Comparison of ENCODE assay signal across 8 mouse cellular contexts in the genomic region with DNA sequence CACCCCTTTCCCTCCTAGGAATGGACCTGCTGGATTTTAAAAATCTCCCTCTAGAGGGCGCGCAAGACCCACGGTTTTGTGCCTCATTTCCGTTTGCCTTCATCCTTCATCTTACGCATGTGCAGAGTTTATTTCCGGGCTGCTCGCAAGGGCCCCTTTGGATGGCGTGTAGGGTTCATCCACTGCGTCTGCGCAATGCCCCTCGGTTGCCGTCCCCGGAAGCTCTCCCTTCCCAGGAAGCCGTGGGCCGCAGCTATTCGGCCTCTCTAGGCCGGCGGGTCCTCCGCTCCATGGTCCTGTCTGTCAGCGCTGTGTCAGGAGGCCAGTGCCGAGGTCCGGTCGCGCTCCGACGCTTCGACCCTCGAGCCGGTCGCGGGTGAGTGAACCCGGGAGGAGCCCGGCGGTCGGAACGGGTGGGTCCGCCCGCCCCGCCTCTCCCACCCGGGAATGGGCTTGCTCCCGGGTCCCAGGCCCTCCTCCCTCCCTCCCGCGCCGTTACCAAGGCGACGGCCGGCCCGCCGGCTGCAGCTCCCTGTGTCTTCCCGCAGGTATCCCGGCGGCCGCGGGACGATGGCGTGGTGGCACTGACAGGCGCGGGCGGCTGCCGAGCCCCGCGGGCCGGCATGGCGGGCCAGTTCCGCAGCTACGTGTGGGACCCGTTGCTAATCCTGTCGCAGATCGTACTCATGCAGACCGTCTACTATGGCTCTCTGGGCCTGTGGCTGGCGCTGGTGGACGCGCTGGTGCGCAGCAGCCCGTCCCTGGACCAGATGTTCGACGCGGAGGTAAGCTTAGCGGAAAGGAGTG. TPM values are rescaled to one million over a fixed set of nuclear protein-coding genes. Genes with fewer than 3 reads are reported as not detected.
DNase-seq lines count a peak whose midpoint lies in the region; ATAC-seq and TF ChIP-seq lines count a peak whose summit lies in the region.

A gene (plus strand): TSS at position 223 of the 807 bp plus-strand sequence.

- no peak for TF ChIP-seq POLR2A in ES-Bruce4 (IDR thresholded peaks at IDR 0.05; ENCODE audit: insufficient read depth, low read length)

- TF ChIP-seq EP300 in ES-Bruce4 (IDR thresholded peaks at IDR 0.05; ENCODE audit: insufficient read depth, low read depth, low read length): no peak
- peak; percentile 27; the same call in 1 of the 2 replicates for TF ChIP-seq EP300 in liver, postnatal 0 days (IDR thresholded peaks at IDR 0.05; ENCODE audit: low read depth)

- intact Hi-C loops in heart, postnatal 10 days (cut with DNase I): loop anchor here (5.0 kb wide), 1 partner anchor 36 kb away; a partner anchor contains a TSS

- TF ChIP-seq CTCF in ES-Bruce4 (IDR thresholded peaks at IDR 0.05; ENCODE audit: low read depth, low read length): peak; percentile 48
- peak; percentile 88 for TF ChIP-seq CTCF in liver, postnatal 0 days (IDR thresholded peaks at IDR 0.05; ENCODE audit: low read depth)

- peak within 1 kb of the TSS; percentile 94 for H3K4me3 ChIP-seq in ES-Bruce4 (ENCODE audit: low read depth, low read length)
- H3K4me3 ChIP-seq in forebrain, embryonic 13.5 days: peak within 1 kb of the TSS; percentile 88
- peak within 1 kb of the TSS; percentile 73 for H3K4me3 ChIP-seq in liver, postnatal 0 days (ENCODE audit: low read depth, low read length)
- peak within 1 kb of the TSS; percentile 88 for H3K4me3 ChIP-seq in neural tube, embryonic 14.5 days (ENCODE audit: low read depth, low read length)

- H3K4me1 ChIP-seq in ES-Bruce4 (ENCODE audit: control insufficient read depth, insufficient read depth, low read length): no peaks in the 10 kb centered on the region
- peaks cover 21% of the 10 kb centered on the region for H3K4me1 ChIP-seq in forebrain, embryonic 13.5 days
- H3K4me1 ChIP-seq in liver, postnatal 0 days (ENCODE audit: insufficient read depth): peaks cover 18% of the 10 kb centered on the region
- H3K4me1 ChIP-seq in neural tube, embryonic 14.5 days (ENCODE audit: control insufficient read depth, insufficient read depth, low read length): peaks cover 10% of the 10 kb centered on the region

- peaks cover 3% of the 10 kb centered on the region for H3K36me3 ChIP-seq in ES-Bruce4 (ENCODE audit: control insufficient read depth, insufficient read depth, low read length, poor library complexity, severe bottlenecking)
- peaks cover 30% of the 10 kb centered on the region for H3K36me3 ChIP-seq in forebrain, embryonic 13.5 days (ENCODE audit: poor library complexity, severe bottlenecking)
- H3K36me3 ChIP-seq in liver, postnatal 0 days (replicated peaks; ENCODE audit: insufficient read depth, low read length): peaks cover 17% of the 10 kb centered on the region
- peaks cover 18% of the 10 kb centered on the region; the same call in 1 of the 2 replicates for H3K36me3 ChIP-seq in neural tube, embryonic 14.5 days (ENCODE audit: control insufficient read depth, insufficient read depth, low read length)

- no peak within 1 kb of the TSS for H3K27ac ChIP-seq in ES-Bruce4 (ENCODE audit: insufficient read depth, low read length)
- peak within 1 kb of the TSS; percentile 87 for H3K27ac ChIP-seq in forebrain, embryonic 13.5 days
- H3K27ac ChIP-seq in liver, postnatal 0 days (ENCODE audit: low read depth): peak within 1 kb of the TSS; percentile 93
- H3K27ac ChIP-seq in neural tube, embryonic 14.5 days (ENCODE audit: low read depth, low read length): peak within 1 kb of the TSS; percentile 93

- H3K9me3 ChIP-seq in ES-Bruce4 (replicated peaks; ENCODE audit: control insufficient read depth, insufficient read depth, low read length, poor library complexity, severe bottlenecking): no peaks in the 10 kb centered on the region
- no peaks in the 10 kb centered on the region for H3K9me3 ChIP-seq in forebrain, embryonic 13.5 days (replicated peaks)
- no peaks in the 10 kb centered on the region for H3K9me3 ChIP-seq in liver, postnatal 0 days (ENCODE audit: low read length)
- no peaks in the 10 kb centered on the region for H3K9me3 ChIP-seq in neural tube, embryonic 14.5 days (ENCODE audit: control insufficient read depth, low read length)

- under 1% methylated on average over 69 of the region's 79 CpGs for WGBS in forebrain, embryonic 13.5 days
- WGBS in large intestine, adult 2 months: under 1% methylated on average over 78 of the region's 79 CpGs
- under 1% methylated on average over 54 of the region's 79 CpGs for WGBS in liver, postnatal 0 days (ENCODE audit: insufficient replicate concordance)
- WGBS in neural tube, embryonic 14.5 days: under 1% methylated on average over 56 of the region's 79 CpGs

- peak; percentile 97 to 98 for DNase-seq in heart, postnatal 10 days
- no peak for DNase-seq in large intestine, adult 2 months (ENCODE audit: low read depth, low spot score)
- DNase-seq in liver, postnatal 0 days: peak; percentile 92
- DNase-seq in testis, postnatal 10 days (ENCODE audit: low spot score): peak; percentile 92

- no peaks in the 10 kb centered on the region for H3K27me3 ChIP-seq in ES-Bruce4 (ENCODE audit: control insufficient read depth, insufficient read depth, low read length, poor library complexity, severe bottlenecking)
- no peaks in the 10 kb centered on the region for H3K27me3 ChIP-seq in forebrain, embryonic 13.5 days
- H3K27me3 ChIP-seq in liver, postnatal 0 days (ENCODE audit: insufficient read depth, low read length): no peaks in the 10 kb centered on the region
- H3K27me3 ChIP-seq in neural tube, embryonic 14.5 days (ENCODE audit: control insufficient read depth, insufficient read depth, low read length): no peaks in the 10 kb centered on the region

- peak within 1 kb of the TSS; percentile 75 for H3K4me2 ChIP-seq in forebrain, embryonic 13.5 days
- H3K4me2 ChIP-seq in liver, postnatal 0 days (ENCODE audit: low read depth, low read length): peak within 1 kb of the TSS; percentile 81
- peak within 1 kb of the TSS; percentile 77 for H3K4me2 ChIP-seq in neural tube, embryonic 14.5 days (ENCODE audit: low read depth, low read length)

- peak within 1 kb of the TSS; percentile 60 for H3K9ac ChIP-seq in ES-Bruce4 (ENCODE audit: low read depth, poor library complexity, severe bottlenecking)
- H3K9ac ChIP-seq in forebrain, embryonic 13.5 days: peak within 1 kb of the TSS; percentile 85
- peak within 1 kb of the TSS; percentile 81 for H3K9ac ChIP-seq in liver, postnatal 0 days (replicated peaks)
- H3K9ac ChIP-seq in neural tube, embryonic 14.5 days (replicated peaks; ENCODE audit: low read depth, low read length): peak within 1 kb of the TSS; percentile 87

- ATAC-seq in cerebellum, adult (ENCODE audit: insufficient number of reproducible peaks, low FRiP score, low TSS enrichment): peak; percentile 100
- peak; percentile 99 for ATAC-seq in forebrain, embryonic 13.5 days
- peak; percentile 88 for ATAC-seq in liver, postnatal 0 days
- peak; percentile 99 for ATAC-seq in neural tube, embryonic 14.5 days (ENCODE audit: low read depth)

RNA-seq across cellular contexts. Expression of the gene that starts here (rescaled TPM):
- polyA plus RNA-seq in ES-Bruce4 (2011; ENCODE audit: insufficient read depth, insufficient read length, low read depth, missing spikeins): 2.3 TPM in 1 of 2 replicates, not detected in the other
- polyA plus RNA-seq in forebrain, embryonic 13.5 days (2015; fragmentation: Nextera tagmentation; extraction: Ambion mirVana): 3.6 and 3.7 TPM in 2 replicates
- 1 to 10 TPM; 5.5 to 7.4 TPM for total RNA-seq in heart, postnatal 10 days (2021)
- 25.6 and 40.2 TPM in 2 replicates for polyA plus RNA-seq in large intestine, adult 2 months (2012; rRNA removed)
- polyA plus RNA-seq in liver, postnatal 0 days (2015; fragmentation: Nextera tagmentation; extraction: Ambion mirVana): 5.8 and 6.1 TPM in 2 replicates
- 3.0 and 3.1 TPM in 2 replicates for polyA plus RNA-seq in neural tube, embryonic 14.5 days (2014; fragmentation: Nextera tagmentation; extraction: Ambion mirVana)
